Mouse (Mus musculus) mouse trophoblast stem cell (cell line): ENCODE data around the gene Atpaf2.
"Not testable (repeated sequence)": the region's sequence is repeated elsewhere in the genome, so short reads cannot be mapped to it uniquely, and the experiment has no call there.

Source experiments
- in situ Hi-C, 2 experiments: fragments of 300-500 bp; cut with MseI, MboI; formaldehyde crosslinking; loops; 2 replicates in 1 of 2; 3 replicates in 1 of 2; pipeline ENCODE4 v1.15.1; 2025

Gene Atpaf2

DNA sequence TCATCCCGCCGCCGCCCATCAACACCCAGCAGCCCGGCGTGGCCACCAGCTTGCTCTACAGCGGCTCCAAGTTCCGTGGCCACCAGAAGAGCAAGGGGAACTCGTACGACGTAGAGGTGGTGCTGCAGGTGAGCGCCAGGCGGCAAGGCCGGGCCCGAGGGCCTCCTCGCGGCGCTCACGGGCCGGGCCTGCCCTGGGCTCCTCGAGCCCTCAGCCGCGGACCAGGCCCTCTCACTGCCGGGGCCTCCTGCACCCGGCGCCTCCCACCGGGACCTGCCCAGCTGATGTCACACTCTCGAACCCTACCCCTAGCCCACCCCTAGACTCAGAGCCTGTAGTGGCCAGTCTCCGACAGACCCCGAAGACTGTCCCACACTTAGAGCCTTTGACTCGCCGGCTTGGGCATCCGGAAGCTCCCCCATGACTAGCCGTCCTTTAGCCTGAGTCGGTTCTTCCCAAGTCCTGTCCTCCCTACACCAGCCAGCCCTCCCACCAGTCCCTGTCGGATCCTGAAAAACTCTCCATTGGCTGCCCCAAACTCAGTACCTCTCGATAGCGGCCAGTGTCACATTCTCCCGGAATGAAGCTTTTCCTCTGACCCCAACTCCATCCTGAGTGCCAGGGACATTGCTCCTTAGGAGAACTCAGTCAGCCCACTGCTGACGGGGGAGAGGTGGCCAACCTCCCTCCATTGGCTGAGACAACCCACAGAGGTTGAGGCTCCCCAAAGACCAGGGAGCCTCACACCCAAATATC is at the start of gene Atpaf2:
Gene Atpaf2 (minus strand): TSS at position 741 of the 756 bp plus-strand sequence.
- in situ Hi-C loops = no loop called here

DNA sequence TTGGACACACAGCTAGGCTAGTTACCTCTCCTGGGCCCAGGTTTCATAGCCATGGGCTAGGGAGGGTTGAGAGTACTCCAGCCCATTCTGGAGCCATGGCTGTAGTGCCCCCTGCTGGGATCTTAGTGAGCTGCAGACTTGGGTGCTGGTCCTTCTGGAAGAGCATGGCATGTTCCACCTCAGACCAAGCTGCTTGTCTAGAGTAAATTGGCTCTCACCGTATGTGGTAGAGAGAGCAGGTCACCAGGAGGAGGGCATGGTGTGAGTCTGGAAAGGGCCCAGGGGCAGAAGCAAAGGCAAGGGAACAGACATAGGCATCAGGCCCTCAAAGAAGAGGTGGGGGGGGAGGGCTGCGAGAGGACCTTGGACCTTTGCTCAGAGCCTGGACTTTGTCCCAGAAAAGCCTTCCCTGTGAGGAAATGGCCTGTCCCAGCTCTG is 47.7 kb upstream of the Atpaf2 start:
- in situ Hi-C loops = no loop called here

DNA sequence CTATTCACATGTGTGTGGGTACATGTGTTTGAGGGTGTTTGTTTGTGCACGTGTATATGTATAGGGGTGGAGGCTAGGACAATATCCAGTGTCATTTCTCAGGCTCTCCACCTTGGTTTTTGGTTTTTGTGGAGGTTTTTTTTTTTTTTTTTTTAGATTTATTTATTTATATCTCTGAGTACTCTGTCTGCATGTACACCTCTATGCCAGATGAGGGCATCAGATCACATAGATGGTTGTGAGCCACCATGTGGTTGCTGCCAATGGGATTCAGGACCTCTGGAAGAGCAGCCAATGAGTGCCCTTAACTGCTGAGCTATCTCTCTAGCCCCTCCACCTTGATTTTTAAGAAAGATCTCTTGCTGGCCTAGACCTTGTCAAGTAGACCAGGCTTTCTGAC is 39.7 kb upstream of the Atpaf2 start:
- in situ Hi-C loops = no loop called here

DNA sequence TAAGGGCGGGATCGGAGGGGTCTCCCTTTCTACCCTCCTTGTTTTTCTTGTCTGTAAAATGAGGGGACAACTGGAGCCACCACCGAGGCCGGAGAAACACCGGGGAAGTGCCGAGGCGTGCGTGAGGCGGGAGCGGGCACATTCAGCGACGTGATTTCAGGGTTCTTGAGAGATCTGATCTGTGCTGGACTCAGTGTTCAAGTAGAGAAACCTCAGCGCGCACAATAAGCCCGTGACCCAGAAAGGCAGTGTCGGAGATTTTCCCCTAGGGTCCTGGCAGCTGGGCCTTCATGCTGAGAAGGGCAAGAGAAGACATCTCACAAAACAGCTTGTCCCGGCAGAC is 36.5 kb upstream of the Atpaf2 start:
- in situ Hi-C loops = no loop called here

DNA sequence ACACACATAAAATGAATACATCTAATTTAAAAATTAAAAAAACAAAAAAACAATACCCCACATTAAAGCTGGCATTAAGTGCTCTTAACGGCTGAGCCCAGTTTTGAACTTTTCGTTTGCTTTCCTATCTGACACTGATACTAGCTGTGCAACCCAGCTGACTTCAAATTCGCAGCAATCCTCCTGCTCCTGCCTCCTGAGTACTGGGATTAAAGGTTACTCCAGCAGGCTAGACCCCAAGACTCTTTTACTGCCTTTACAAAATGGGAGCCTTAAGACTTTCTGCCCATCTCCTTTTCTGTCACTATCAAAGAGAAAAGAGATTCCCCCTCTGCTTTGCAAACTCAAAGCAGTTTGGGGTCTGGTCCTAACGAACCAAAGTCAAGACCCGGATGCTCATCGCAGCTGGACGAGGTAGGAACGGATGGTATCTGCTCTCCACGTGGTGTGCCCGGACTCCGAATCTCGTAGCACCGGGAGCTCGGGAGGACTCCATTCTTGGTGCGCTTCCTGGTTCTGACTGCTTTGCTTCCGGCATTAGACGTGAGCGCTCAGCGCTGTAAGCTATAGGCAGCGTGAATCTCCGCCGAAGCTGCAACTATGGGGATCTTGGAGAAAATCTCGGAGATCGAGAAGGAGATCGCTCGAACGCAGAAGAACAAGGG is 36.0 kb upstream of the Atpaf2 start, which contains the start of gene Drg2:
Gene Drg2 (plus strand): TSS at position 512 of the 665 bp plus-strand sequence.
- in situ Hi-C loops = no loop called here

DNA sequence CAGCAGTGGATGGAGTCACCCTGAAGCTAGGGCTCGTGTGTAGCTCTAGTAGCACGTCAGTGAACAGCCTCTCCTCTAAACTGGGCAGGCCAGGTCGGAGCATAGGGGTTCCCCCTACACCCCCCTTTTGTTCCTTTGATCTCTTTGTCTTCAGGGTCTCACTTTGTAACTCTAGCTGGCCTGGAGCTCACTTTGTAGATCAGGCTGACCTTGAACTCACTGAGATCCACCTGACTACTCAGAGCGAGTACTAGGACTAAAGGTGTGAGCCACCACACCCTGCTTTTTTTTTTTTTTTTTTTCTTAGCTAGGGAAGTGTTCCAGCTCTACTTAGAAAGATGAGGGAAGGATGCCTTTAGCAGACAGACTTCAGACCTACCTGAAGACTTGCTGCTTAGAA is 25.8 kb upstream of the Atpaf2 start:
- in situ Hi-C loops = no loop called here

DNA sequence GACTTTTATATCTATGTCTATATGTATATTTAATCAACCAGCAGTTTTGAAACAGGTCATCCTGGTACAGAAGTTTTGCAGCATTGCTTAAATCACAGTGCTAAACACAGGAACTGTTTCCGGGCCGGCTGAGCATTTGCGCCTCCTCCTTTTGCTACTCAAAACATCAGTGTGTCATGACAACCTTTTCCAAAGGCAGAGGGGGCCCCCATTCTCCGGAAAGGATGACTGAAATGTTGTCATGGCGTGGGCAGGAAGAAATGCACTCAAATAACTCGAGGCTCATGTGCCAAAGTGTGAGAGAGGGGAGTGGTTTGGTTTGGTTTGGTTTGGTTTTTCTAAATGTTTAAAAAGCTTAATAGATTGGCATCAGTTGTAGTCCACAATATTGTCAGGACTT is 24.6 kb upstream of the Atpaf2 start:
- in situ Hi-C loops = no loop called here

DNA sequence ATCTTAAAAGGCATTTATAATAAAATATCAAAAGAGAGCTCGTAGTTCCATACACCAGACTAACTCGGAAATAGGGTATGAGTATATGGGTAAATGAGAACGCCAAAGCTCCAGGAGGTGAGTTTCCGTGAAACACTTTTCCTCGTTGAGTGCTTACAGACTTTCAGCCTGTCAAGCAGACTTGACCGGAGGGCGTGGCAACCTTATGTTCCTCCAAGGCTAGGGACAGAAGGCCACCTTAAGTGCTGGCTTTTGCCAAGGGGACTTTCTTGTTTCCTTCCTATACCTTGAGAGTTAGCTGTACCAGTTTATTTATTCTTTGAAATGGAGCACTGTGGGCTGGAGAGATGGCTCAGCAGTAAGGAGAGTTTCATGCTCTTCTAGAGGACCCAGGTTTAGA is 21.9 kb upstream of the Atpaf2 start:
- in situ Hi-C loops = no loop called here

DNA sequence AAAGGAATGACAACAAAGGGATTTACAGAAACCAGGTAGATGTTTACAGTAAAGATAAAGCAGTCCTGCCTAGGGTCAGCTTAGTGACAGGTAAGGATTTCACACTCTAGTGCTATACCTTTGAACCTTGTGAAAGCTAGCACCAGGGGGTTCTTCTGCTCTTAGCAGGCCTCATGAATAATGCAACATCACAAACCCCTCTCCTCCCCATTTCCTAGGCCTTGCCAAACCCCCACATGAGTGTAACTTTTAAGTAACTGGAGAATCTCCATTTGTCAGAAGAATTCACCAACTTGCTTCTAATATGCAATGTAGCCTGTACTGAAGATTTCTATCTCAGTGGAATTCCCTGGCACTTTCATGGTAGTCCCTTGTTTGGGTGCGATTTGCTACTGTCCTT is 21.4 kb upstream of the Atpaf2 start:
- in situ Hi-C loops = not testable (repeated sequence)

DNA sequence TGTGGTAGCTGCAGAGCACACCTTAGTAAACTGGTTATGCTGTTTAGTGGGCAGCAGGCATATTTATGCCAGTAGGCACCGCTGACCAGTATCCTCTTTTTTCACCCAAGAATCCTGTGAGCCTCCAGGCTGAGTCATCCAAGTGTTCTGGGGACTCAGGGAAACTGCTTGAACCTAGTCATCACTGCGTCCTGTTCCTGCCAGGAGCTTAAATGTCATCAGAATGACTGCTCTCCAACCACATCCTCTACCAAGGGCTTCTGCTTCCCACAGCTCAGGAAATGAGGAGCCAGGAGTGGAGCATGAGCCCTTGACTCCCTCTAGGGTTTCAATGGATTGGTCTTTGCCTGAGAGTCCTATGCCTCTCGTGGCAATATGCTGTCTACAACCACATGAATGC is 18.4 kb upstream of the Atpaf2 start:
- in situ Hi-C loops = no loop called here

DNA sequence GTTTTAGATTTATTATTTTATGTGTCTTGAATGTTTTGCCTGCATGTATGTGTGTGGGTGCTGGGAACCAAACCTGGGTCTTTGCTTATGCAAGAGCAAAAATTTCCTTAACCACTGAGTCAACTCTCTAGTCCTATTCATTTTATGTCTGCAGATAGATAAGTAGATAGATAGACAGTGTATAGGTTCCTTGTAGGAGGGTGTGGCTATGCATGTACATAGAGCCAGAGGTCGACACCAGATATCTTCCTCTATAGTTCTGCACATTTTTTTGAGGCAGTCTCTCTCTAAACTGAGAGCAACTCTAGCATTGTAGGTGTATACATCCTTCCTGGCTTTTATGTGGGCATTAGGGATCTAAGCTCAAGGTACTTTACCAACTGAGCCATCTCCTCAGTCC is 16.9 kb upstream of the Atpaf2 start:
- in situ Hi-C loops = no loop called here

DNA sequence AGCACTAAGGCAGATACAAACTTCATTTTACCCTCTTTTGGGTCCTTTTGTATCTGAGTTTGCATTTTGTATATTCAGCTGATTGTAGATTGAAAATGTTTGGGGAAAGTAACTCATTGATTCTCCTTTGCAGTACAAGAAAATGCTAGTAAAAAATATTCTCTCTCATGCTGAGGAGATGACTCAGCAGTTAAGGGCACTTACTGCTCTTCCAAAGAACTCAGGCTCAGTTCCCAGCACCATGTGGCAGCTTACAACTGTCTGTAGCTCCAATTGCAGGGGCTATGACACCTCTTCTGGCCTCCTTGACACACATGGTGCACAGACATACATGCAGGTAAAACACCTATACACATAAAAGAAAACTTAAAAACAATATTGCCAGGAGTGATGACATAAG is 15.2 kb upstream of the Atpaf2 start:
- in situ Hi-C loops = no loop called here

DNA sequence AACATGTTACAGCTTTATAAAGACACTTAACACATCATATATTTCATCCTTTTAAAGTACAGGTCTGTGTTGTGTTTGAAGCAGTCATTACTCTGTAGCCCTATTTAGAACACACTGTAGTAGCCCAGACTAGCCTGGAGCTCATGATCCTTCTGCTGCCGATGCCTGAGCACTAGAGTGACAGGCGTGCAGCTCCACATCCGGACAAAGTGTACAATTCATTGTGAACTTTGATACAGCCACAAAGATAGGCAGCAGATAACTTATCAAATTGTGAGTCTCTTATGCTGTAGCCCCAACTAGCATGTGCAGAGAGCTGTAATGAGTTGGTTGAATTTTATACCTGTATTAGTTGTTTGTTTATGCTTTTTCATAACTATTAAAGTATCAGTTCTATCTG is 9.4 kb upstream of the Atpaf2 start:
- in situ Hi-C loops = no loop called here

DNA sequence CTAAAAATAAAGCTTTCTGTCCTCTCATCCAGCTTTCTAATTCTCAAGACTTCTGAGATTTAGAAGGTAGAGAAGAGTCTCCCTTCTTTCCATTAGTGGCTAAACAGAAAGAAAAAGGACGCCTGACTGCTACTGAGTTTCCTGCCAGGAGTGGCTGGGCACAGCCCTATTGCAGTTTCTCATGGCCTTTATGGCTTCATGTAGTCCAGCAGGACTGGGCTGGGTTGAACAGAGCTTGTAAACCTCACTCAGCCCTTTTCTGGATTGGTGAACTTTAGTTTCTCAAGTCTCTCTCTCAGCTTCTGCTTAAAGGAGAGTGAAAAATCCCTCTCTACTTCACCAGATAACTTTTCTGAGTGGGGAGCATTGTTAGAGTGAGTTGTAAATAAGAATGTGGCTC is 8.2 kb upstream of the Atpaf2 start:
- in situ Hi-C loops = no loop called here

DNA sequence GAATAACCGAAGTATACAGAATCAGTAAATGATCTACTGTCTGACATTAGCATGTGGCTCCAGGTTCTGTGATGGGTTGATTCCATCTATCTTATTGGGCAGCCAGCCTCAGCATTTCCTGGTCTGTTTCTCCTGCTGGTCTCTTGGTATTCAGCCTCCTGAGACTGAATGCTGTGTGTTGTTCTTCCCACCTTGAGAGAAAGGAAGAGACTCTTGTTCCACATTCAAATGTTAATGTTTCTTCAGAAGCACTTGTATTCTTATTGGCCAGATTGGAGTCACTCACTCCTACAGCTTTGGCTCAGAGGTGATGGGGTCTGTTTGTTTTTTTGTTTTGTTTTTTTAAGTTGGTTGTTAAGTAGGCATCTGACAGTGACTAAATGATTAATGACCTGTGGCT is 4.7 kb upstream of the Atpaf2 start:
- in situ Hi-C loops = no loop called here

DNA sequence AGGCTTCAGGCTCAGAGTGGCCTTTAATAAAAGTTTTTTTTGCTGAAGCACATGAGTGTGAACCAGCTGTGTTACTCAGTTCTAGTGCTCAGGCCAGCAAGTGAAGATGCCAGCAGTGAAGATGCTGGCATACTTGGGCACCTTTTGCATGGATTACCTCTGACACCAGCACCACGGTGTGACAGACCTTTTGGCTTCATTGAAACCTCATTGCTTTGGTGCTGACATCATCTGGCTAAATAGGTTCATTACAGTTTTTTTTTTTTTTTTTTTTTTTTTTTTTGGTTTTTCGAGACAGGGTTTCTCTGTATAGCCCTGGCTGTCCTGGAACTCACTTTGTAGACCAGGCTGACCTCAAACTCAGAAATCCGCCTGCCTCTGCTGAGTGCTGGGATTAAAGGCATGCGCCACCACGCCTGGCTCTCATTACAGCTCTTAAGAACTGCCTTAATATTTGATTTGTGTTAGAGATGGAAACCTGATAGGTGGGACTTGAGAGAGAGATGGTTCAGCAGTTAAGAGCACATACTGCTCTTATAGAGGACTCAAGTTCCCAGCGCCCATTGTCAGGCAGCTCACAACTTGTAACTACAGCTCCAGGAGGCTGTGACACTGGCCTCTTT is 3.9 kb upstream of the Atpaf2 start:
- in situ Hi-C loops = no loop called here

DNA sequence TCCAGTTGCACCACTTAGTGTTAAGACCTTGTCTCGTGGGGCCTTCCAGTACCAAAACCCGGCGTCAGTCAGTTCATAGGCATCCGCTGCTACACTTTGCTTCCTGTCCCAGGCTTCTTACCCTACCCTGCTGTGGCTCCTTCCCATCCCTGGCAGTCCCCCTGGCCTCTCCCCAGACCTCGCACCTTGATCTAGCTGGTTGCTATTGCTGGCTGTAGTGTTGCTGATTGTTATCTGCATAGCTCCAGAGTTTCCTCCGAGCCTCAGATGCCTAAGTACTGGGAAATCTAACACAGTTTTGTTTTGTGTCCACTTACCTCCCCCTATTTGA is 181 bp upstream of the Atpaf2 start:
- in situ Hi-C loops = no loop called here

DNA sequence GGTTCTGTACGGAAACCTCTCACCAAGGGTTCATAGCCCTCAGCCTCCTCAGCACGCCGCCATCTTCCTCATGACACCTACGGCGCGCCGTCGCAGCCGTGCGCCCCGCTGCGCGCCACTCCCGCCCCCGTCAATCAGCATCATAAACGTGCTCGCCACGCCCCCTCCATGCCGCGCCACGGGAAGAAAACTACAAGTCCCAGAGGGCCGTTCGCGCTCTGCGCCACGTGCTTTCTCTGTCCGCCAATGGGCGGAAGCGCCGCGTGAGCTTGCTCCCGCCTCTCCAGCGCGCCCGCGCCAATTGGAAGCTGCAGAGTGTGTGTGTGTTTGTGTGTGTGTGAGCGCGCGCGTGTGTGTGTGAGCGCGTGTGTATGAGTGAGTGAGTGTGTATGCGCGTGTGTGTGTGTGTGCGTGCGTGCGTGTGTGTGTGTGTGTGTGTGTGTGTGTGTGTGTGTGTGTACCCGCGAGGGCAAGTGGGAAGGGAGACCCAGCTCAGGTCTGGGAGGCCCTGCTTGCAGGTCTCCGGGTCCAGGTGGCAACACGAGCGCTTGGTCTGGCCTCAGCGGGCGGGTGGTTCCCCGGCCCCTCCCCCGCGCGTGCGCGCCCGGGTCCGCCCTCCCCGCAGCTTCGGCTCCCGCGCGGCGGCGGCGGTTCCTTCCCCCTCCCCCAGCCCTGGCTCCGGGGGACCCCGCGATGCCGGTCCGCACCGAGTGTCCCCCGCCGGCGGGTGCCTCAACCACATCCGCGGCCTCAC is 1.1 kb downstream of the Atpaf2 start, which contains the start of gene Gid4:
Gene Gid4 (plus strand): TSS at position 183 of the 754 bp plus-strand sequence.
- in situ Hi-C loops = no loop called here

DNA sequence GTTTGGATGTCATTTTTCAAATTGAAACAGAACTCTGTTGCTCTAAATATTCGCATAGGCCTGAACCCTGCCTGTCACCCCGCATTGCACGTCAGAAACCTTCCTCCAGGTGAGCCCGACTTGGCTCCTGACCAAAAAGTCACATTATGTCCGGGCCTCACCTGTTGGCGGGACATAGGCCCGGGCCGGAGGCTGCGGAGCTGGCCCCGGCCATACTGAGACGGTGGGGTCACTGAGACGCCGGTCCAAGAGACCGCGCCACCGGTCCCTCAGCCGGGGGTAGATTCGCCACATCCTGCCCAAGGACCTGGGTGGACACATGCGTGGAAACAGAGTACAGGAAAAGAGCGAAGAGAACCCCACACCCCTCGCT is 1.7 kb downstream of the Atpaf2 start:
- in situ Hi-C loops = no loop called here

DNA sequence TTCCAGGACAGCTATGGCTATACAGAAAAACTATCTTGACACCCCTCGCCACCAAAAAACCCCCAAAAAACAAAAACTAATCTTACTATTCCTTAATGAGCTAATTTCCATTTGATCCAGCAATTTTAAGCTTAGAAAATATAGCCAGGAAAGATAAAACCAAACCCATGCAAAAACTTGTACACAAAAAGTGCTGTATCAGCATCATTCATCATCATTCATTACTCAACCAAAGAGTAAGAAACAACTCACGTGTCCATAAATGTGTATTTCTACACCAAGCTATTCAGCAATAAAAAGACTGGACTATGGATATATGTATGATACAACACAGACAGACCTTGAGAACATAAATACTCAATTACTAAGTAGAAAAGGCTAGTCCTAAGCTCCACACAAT is 5.3 kb downstream of the Atpaf2 start:
- in situ Hi-C loops = no loop called here

DNA sequence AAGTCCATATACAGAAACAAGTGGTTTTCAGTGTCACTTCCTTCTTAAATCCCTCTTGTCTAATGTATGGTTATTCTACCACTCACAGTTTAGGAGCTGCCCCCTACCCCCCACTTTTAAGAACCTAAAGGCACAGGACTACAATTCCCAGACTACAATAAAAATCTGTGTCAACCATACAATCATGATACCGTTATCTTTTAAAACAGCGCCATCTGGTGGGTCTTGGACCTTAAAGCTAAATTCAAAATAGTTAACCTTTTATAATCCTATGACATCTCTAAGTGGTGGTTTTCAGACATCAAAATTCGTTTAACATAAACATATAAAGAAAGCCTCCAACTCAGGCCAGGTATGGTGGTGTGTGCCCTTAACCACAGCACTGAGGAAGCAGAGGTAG is 6.1 kb downstream of the Atpaf2 start:
- in situ Hi-C loops = no loop called here

DNA sequence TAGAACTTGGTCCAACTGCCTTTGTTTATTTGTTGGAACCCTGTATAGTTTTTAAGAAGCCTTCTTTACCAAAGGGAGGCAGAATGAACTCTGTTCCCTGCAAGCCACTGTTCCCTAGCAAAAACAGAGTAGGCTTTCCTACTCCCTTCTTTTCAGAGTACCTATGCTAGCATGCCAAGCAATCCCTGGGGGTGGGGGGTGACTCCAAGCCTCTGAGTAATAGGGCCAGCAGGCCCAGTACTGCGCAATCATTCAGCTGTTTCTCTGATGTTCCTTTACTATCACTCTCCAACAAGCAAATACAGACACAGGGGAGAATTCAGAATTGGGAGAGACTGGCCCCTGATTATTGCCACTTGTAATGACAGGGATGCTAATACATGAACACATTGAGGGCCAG is 11.7 kb downstream of the Atpaf2 start:
- in situ Hi-C loops = loop anchor here in 1 of 2 experiments (5.0 kb wide), 1 partner anchor 59 kb away; no protein-coding TSS in a partner anchor
